Mouse (Mus musculus) MEL (cell line): ENCODE data around the gene Cul9. TPM values are rescaled to one million over a fixed set of nuclear protein-coding genes. Genes with fewer than 3 reads are reported as not detected.

Source experiments
- DNase-seq: peaks from one replicate; pipeline ENCODE4 v3.0.0; 2011; ENCODE audit warnings: low read depth, low spot score
- H3K27ac ChIP-seq: 2 replicates; pipeline ENCODE4 v1.5.1; 2012; ENCODE audit warnings: low read depth, mild to moderate bottlenecking, control low read depth, low read length, moderate library complexity; ENCODE audit not compliant: control insufficient read depth
- H3K27me3 ChIP-seq, 2 experiments: fragments of 150-350 bp in 1 of 2; sonication (generic) in 1 of 2; 2 replicates each; pipeline ENCODE4 v1.6.1; 2012; ENCODE audit warnings: low read length in 2 of 2, mild to moderate bottlenecking in 2 of 2, improper control_type of control experiment in 1 of 2, moderate library complexity in 1 of 2; ENCODE audit not compliant: insufficient read depth in 2 of 2, control insufficient read depth in 1 of 2
- H3K36me3 ChIP-seq, 2 experiments: 2 replicates each; pipeline ENCODE4 v1.6.1; 2012 to 2014; ENCODE audit warnings: low read length in 2 of 2, improper control_type of control experiment in 1 of 2, inconsistent platforms in 1 of 2, mild to moderate bottlenecking in 1 of 2; ENCODE audit not compliant: insufficient read depth in 2 of 2, control insufficient read depth in 1 of 2
- H3K4me1 ChIP-seq, 2 experiments: fragments of 150-350 bp in 1 of 2; sonication (generic) in 1 of 2; 2 replicates each; pipeline ENCODE4 v1.6.1; 2012; ENCODE audit warnings: low read length in 2 of 2, improper control_type of control experiment in 1 of 2, mild to moderate bottlenecking in 1 of 2; ENCODE audit not compliant: insufficient read depth in 2 of 2, control insufficient read depth in 1 of 2
- H3K4me3 ChIP-seq, 2 experiments: fragments of 150-350 bp in 1 of 2; sonication (generic) in 1 of 2; 2 replicates each; pipeline ENCODE4 v1.5.1; 2012; ENCODE audit warnings: low read depth in 2 of 2, low read length in 2 of 2, mild to moderate bottlenecking in 2 of 2, moderate library complexity in 2 of 2, control low read depth in 1 of 2, improper control_type of control experiment in 1 of 2; ENCODE audit not compliant: control insufficient read depth in 1 of 2, insufficient read depth in 1 of 2
- H3K79me2 ChIP-seq: 2 replicates; pipeline ENCODE4 v1.6.1; 2012; ENCODE audit warnings: mild to moderate bottlenecking, low read length, moderate library complexity; ENCODE audit not compliant: control insufficient read depth, poor library complexity, insufficient read depth
- H3K9ac ChIP-seq: 2 replicates; pipeline ENCODE4 v1.6.1; 2012; ENCODE audit warnings: low read depth, mild to moderate bottlenecking, control low read depth, low read length, moderate library complexity; ENCODE audit not compliant: control insufficient read depth, poor library complexity, severe bottlenecking
- H3K9me3 ChIP-seq: fragments of 150-350 bp; sonication (generic); replicated peaks from 2 replicates; pipeline ENCODE4 v1.6.1; 2012; ENCODE audit warnings: mild to moderate bottlenecking, low read length, improper control_type of control experiment, moderate library complexity; ENCODE audit not compliant: insufficient read depth
- BHLHE40 ChIP-seq: IDR thresholded peaks from 2 replicates; pipeline ENCODE4 v1.6.1; 2012; ENCODE audit warnings: low read depth, mild to moderate bottlenecking, inconsistent platforms, low read length, improper control_type of control experiment, borderline replicate concordance
- CHD1 ChIP-seq: IDR thresholded peaks from 2 replicates; pipeline ENCODE4 v1.6.1; 2012; ENCODE audit warnings: low read depth, mild to moderate bottlenecking, inconsistent platforms, low read length, improper control_type of control experiment
- ELF1 ChIP-seq: IDR thresholded peaks from 2 replicates; pipeline ENCODE4 v1.6.1; 2014; ENCODE audit warnings: low read depth, mild to moderate bottlenecking, inconsistent platforms, low read length, improper control_type of control experiment, moderate library complexity
- EP300 ChIP-seq, 2 experiments: IDR thresholded peaks; 2 replicates each; pipeline ENCODE4 v1.6.1; 2011; ENCODE audit warnings: improper control_type of control experiment in 2 of 2, low read length in 2 of 2, low read depth in 1 of 2, mild to moderate bottlenecking in 1 of 2
- GATA1 ChIP-seq: IDR thresholded peaks from 2 replicates; pipeline ENCODE4 v1.6.1; 2011; ENCODE audit warnings: low read depth, low read length, improper control_type of control experiment
- KAT2A ChIP-seq: conservative IDR thresholded peaks from 2 replicates; pipeline ENCODE4 v1.6.1; 2012; ENCODE audit warnings: low read depth, low read length, improper control_type of control experiment, inconsistent platforms
- MAX ChIP-seq: IDR thresholded peaks from 2 replicates; pipeline ENCODE4 v1.6.1; 2011; ENCODE audit warnings: low read length, improper control_type of control experiment
- MAZ ChIP-seq: IDR thresholded peaks from 2 replicates; pipeline ENCODE4 v1.6.1; 2012; ENCODE audit warnings: low read depth, mild to moderate bottlenecking, inconsistent platforms, low read length, improper control_type of control experiment
- MEF2A ChIP-seq: IDR thresholded peaks from 2 replicates; pipeline ENCODE4 v1.6.1; 2014; ENCODE audit warnings: low read depth, mild to moderate bottlenecking, inconsistent platforms, low read length, improper control_type of control experiment; ENCODE audit not compliant: poor library complexity, insufficient replicate concordance, severe bottlenecking; ENCODE audit errors: extremely low read depth
- NELFE ChIP-seq: IDR thresholded peaks from 2 replicates; pipeline ENCODE4 v1.6.1; 2011; ENCODE audit warnings: low read depth, low read length, improper control_type of control experiment
- POLR2A ChIP-seq, 2 experiments: IDR thresholded peaks; 2 replicates each; pipeline ENCODE4 v1.6.1; 2011 to 2012; ENCODE audit warnings: low read length in 2 of 2, mild to moderate bottlenecking in 2 of 2, control low read depth in 1 of 2, improper control_type of control experiment in 1 of 2, low read depth in 1 of 2, moderate library complexity in 1 of 2; ENCODE audit not compliant: control insufficient read depth in 1 of 2, insufficient read depth in 1 of 2, poor library complexity in 1 of 2
- SIN3A ChIP-seq: IDR thresholded peaks from 2 replicates; pipeline ENCODE4 v1.6.1; 2012; ENCODE audit warnings: low read length, improper control_type of control experiment, inconsistent platforms
- SMC3 ChIP-seq: IDR thresholded peaks from 2 replicates; pipeline ENCODE4 v1.6.1; 2011; ENCODE audit warnings: low read depth, low read length, improper control_type of control experiment
- TAL1 ChIP-seq: IDR thresholded peaks from 2 replicates; pipeline ENCODE4 v1.6.1; 2012; ENCODE audit warnings: mild to moderate bottlenecking, inconsistent platforms, low read length, moderate library complexity, mixed read lengths
- TBP ChIP-seq: IDR thresholded peaks from 2 replicates; pipeline ENCODE4 v1.8.0; 2011; ENCODE audit warnings: low read depth, low read length, improper control_type of control experiment
- USF1 ChIP-seq: IDR thresholded peaks from 2 replicates; pipeline ENCODE4 v1.6.1; 2014; ENCODE audit warnings: low read depth, mild to moderate bottlenecking, inconsistent platforms, low read length, improper control_type of control experiment, moderate library complexity
- ZC3H11A ChIP-seq: IDR thresholded peaks from 2 replicates; pipeline ENCODE4 v1.6.1; 2012; ENCODE audit warnings: low read depth, mild to moderate bottlenecking, inconsistent platforms, low read length, improper control_type of control experiment
- ZKSCAN1 ChIP-seq: IDR thresholded peaks from 2 replicates; pipeline ENCODE4 v1.6.1; 2012; ENCODE audit warnings: low read depth, mild to moderate bottlenecking, inconsistent platforms, low read length, improper control_type of control experiment, moderate library complexity
- ZMIZ1 ChIP-seq: IDR thresholded peaks from 2 replicates; pipeline ENCODE4 v1.6.1; 2012; ENCODE audit warnings: low read depth, mild to moderate bottlenecking, inconsistent platforms, low read length, improper control_type of control experiment, moderate library complexity
- polyA plus RNA-seq, 2 experiments: library from polyadenylated mRNA; stranded (reverse) in 1 of 2; unstranded in 1 of 2; fragments of >175 nt in 1 of 2; fragments of >200 nt in 1 of 2; gene quantifications; 2 replicates each; pipeline versions ENCODE4 v1.2.1 to v1.2.4; 2012; ENCODE audit warnings: low replicate concordance in 2 of 2, low read depth in 1 of 2; ENCODE audit not compliant: insufficient read length in 2 of 2, insufficient read depth in 1 of 2, missing spikeins in 1 of 2
- total RNA-seq: library from RNA; depleted of rRNA; stranded (reverse); fragments of 300-350 nt; gene quantifications from 2 replicates; pipeline ENCODE4 v1.2.3, GENCODE M21; 2012

Gene Cul9
- total and polyA plus RNA-seq, 3 experiments, result 3.6 to 10.7 TPM; not detected in 1

DNA sequence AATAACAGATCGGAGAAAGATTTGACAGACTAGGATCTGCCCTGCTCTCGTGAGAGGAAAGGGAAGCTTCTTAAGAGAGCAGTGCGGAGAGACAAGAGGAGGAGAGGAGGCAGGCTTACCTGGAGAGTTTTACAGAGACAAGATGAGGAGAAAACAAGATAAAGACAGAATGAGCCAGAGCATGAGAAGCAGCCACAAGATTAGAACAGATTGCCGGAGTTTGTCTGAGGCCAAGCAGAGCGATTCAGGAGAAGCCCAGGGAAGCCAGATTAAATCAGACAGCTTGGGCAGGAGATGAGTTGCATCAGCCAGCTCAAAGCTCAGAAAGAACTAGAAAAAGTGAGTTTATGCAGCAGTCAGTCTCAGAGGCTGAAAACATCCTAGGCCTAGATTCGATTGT is 42.7 kb upstream of the Cul9 start (continued):
- TF ChIP-seq CHD1, result no peak
- TF ChIP-seq GATA1, result peak; percentile 47
- TF ChIP-seq ZMIZ1, result no peak
- no peak for TF ChIP-seq SMC3
- TF ChIP-seq ZKSCAN1, result no peak
- TF ChIP-seq MAZ, result no peak
- no peak for TF ChIP-seq USF1

GRCm38 (mm10) chr17:46588173-46588572 is 42.0 kb upstream of the Cul9 start:
- H3K79me2 ChIP-seq, result no peaks in the 10 kb centered on the region
- no peaks in the 10 kb centered on the region; a peak in 1 of 4 replicates for H3K27me3 ChIP-seq
- H3K9ac ChIP-seq, result peak overlapping the region; percentile 62
- H3K9me3 ChIP-seq, result no peaks in the 10 kb centered on the region
- peak; percentile 95 for DNase-seq
- H3K4me3 ChIP-seq, result peak overlapping the region; percentile 21 to 43
- peaks cover 0 to 6% of the 10 kb centered on the region in 2 experiments; a peak in 1 of 4 replicates for H3K36me3 ChIP-seq
- peaks cover 7 to 18% of the 10 kb centered on the region in 2 experiments; a peak in 3 of 4 replicates for H3K4me1 ChIP-seq
- TF ChIP-seq SMC3 (no peak), SIN3A (peak; percentile 22; the same call in 1 of the 2 replicates), BHLHE40 (peak; percentile 29; the same call in 1 of the 2 replicates), MEF2A (no peak), MAX (no peak), USF1 (peak; percentile 73), TAL1 (no peak), MAZ (peak; percentile 73; the same call in 1 of the 2 replicates), ELF1 (no peak), NELFE (peak; percentile 22; the same call in 1 of the 2 replicates), TBP (0 out of 2 replicates have a peak, but pooled peaks have one; percentile 3), KAT2A (no peak), ZMIZ1 (0 out of 2 replicates have a peak, but pooled peaks have one; percentile 23), ZC3H11A (no peak), EP300 (IDR thresholded peaks at IDR 0.05; ENCODE audit: low read depth in 1 of 2, low read length in 2 of 2) (peak in 1 of 2 experiments; percentile 20; a peak in 1 of 4 replicates), POLR2A (IDR thresholded peaks at IDR 0.05; ENCODE audit: control insufficient read depth in 1 of 2, insufficient read depth in 1 of 2, low read depth in 1 of 2, low read length in 2 of 2, poor library complexity in 1 of 2) (peak in 1 of 2 experiments; percentile 22; a peak in 1 of 4 replicates)
- H3K27ac ChIP-seq, result peak overlapping the region; percentile 88
